Mouse (Mus musculus): Measurements from ENCODE around the gene Sumo1.

DNA sequence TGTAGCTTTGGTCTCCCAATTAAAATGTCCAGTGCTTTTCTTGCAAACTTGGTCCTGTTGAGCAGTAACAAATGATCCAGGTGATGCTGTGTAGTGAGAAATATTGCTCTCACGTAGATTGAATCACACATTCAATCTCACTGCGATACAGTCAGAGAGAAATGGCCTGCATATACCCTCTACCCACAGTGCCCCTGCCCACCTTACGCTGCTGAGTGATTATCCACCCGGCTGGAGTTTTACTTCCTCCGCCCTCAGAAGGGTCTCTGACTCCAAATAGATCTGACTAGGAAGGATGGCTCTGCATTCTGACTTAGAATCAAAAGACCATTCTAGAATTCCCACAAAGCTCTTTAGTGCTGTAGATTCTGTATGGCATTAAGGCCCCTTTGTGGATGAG lies 122.1 kb downstream of the Sumo1 start:
- TF ChIP-seq CTCF (IDR thresholded peaks at IDR 0.05; ENCODE audit: low read depth) (no peak), EP300 (IDR thresholded peaks at IDR 0.05; ENCODE audit: low read depth) (no peak)
